Mouse (Mus musculus) kidney, adult 2 months (tissue): ENCODE data around the gene Rfx1.

Experiments used
- CTCF ChIP-seq: fragments of 200-500 bp; conservative IDR thresholded peaks from 2 replicates; pipeline ENCODE4 v1.5.1; 2011; ENCODE audit warnings: low read depth, mild to moderate bottlenecking, control low read depth, low read length, moderate library complexity, mixed read lengths; ENCODE audit not compliant: insufficient read depth, insufficient read length
- POLR2A ChIP-seq: fragments of 200-500 bp; IDR thresholded peaks from one replicate; pipeline ENCODE4 v1.6.1; 2011; ENCODE audit warnings: low read depth, low read length, control low read depth

DNA sequence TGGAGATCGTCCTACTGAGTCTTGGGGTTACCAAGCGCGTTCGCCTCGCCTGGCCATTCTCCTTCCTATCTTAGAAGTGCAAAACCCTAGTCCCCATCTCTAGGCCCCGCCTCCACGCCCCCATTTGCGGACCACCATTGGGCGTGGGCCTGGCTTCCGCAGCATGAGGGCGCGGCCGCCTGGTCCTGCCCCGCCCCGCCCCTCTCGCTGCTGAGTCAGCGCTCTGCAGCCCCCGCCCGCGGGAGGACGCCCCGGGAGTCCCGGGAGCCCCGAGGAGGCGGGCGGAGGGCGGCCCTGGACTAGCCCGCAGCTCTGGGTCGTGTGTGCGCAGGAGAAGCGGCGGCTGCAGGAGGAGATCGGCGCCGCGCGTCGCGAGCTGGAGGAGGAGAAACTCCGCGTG is 40.8 kb upstream of the Rfx1 start:
- no peak for TF ChIP-seq CTCF
- TF ChIP-seq POLR2A: no peak
